Mouse (Mus musculus) heart, embryonic 13.5 days (tissue): Measurements from ENCODE around the gene Pakap. TPM values are rescaled to one million over a fixed set of nuclear protein-coding genes. Genes with fewer than 3 reads are reported as not detected.

Experiments
- ATAC-seq: fragments of 200-750 bp; cut with Nextera tagmentation; 2 replicates; pipeline ENCODE4 v1.8.0; 2017; ENCODE audit warnings: moderate TSS enrichment; ENCODE audit not compliant: insufficient number of reproducible peaks, low FRiP score, low TSS enrichment; ENCODE audit errors: extremely low read depth
- H3K27ac ChIP-seq: fragments of 300-500 bp; sonication (generic); replicated peaks from 2 replicates; pipeline ENCODE4 v1.5.1; 2015; ENCODE audit warnings: moderate library complexity, mild to moderate bottlenecking, inconsistent platforms
- H3K27me3 ChIP-seq: fragments of 300-500 bp; sonication (generic); replicated peaks from 2 replicates; pipeline ENCODE4 v1.6.1; 2015; ENCODE audit warnings: mild to moderate bottlenecking, inconsistent platforms
- H3K36me3 ChIP-seq: fragments of 300-500 bp; sonication (generic); 2 replicates; pipeline ENCODE4 v1.6.1; 2015; ENCODE audit warnings: mild to moderate bottlenecking, inconsistent platforms
- H3K4me1 ChIP-seq: fragments of 300-500 bp; sonication (generic); 2 replicates; pipeline ENCODE4 v1.6.1; 2015; ENCODE audit warnings: inconsistent platforms
- H3K4me2 ChIP-seq: fragments of 300-500 bp; sonication (generic); 2 replicates; pipeline ENCODE4 v1.6.1; 2015; ENCODE audit warnings: inconsistent platforms, mild to moderate bottlenecking, moderate library complexity
- H3K4me3 ChIP-seq: fragments of 300-500 bp; sonication (generic); 2 replicates; pipeline ENCODE4 v1.5.1; 2015; ENCODE audit warnings: moderate library complexity, mild to moderate bottlenecking, inconsistent platforms
- H3K9ac ChIP-seq: fragments of 300-500 bp; sonication (generic); 2 replicates; pipeline ENCODE4 v1.6.1; 2015; ENCODE audit warnings: inconsistent platforms, mild to moderate bottlenecking, moderate library complexity
- H3K9me3 ChIP-seq: fragments of 300-500 bp; sonication (generic); 2 replicates; pipeline ENCODE4 v1.6.1; 2016; ENCODE audit warnings: inconsistent platforms
- WGBS: fragments of 180-500 bp; shearing (Covaris S2); methylation state at CpG from one replicate; pipeline ENCODE4 v1.1.7; 2015; ENCODE audit warnings: mixed read lengths; 5-methylcytosine and 5-hydroxymethylcytosine counted together
- polyA plus RNA-seq: library from polyadenylated mRNA; unstranded; fragments of >200 nt; fragmentation: Nextera tagmentation; extraction: Ambion mirVana; gene quantifications from 2 replicates; pipeline ENCODE4 v1.2.1, GENCODE M21; 2015

The Pakap gene
- polyA plus RNA-seq, 1 experiment from 2014 or later, result 49.3 TPM

GRCm38 (mm10) chr4:57771558-57772219 is 203.7 kb downstream of the Pakap start:
- 73% methylated on average over 2 of the region's 2 CpGs for WGBS
- peak overlapping the region; percentile 70; the same call in 1 of the 2 replicates for H3K27ac ChIP-seq

DNA sequence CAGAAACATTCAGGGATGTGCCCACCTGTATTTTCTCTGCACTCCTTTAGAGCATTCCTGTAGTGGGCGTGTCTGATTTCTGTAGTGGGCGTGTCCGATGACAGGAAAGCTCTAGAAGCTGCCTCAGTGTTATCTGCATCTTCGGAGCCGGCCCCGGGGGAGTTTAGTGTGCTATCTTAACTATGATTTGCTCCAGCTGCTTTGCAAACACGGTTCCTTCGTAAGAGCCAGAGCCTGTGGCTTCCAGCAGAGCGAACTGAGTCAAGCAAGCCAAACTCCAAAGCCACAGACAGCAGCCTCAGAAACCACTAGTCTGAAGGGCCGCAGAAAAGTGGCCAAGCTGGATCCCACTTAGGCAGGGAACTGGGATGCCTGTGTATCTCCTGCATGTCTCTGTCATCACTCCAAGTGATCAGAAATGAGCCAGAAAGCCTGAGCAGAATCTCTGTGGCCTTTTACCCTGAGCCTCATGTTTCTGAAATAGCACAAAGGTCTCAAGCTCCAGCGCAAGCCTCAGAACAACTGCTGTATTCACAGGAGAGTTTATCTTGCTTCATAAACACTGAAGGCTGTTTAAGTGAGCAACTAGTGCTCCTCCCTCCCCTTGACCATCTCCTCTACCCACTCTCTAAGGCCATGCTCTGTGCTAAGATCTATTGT is 205.0 kb downstream of the Pakap start:
- no peak for ATAC-seq
- WGBS, result 8% methylated on average over 11 of the region's 11 CpGs

More at GRCm38 (mm10) chr4:57771558-57772219, 203.7 kb downstream of the Pakap start:
- Histone ChIP-seq H3K27me3 (no peaks in the 10 kb centered on the region), H3K4me1 (peaks cover 55% of the 10 kb centered on the region), H3K9me3 (no peaks in the 10 kb centered on the region), H3K36me3 (no peaks in the 10 kb centered on the region), H3K4me3 (no peak overlapping the region), H3K4me2 (no peak overlapping the region), H3K9ac (no peak overlapping the region; the same call in 1 of the 2 replicates)
- no peak; the same call in 1 of the 2 replicates for ATAC-seq

GRCm38 (mm10) chr4:57774517-57774916 is 206.5 kb downstream of the Pakap start:
- peak overlapping the region; percentile 58 for H3K27ac ChIP-seq
- WGBS, result 37% methylated on average over 4 of the region's 4 CpGs
- H3K9me3 ChIP-seq, result no peaks in the 10 kb centered on the region
- no peaks in the 10 kb centered on the region for H3K27me3 ChIP-seq
- H3K9ac ChIP-seq, result no peak overlapping the region
- no peaks in the 10 kb centered on the region for H3K36me3 ChIP-seq
- no peak overlapping the region for H3K4me2 ChIP-seq
- no peak overlapping the region for H3K4me3 ChIP-seq
- no peak for ATAC-seq
- H3K4me1 ChIP-seq, result peaks cover 47% of the 10 kb centered on the region

More for the DNA sequence above, 205.0 kb downstream of the Pakap start:
- no peaks in the 10 kb centered on the region for H3K27me3 ChIP-seq
- H3K4me3 ChIP-seq, result no peak overlapping the region
- peaks cover 55% of the 10 kb centered on the region for H3K4me1 ChIP-seq
- peak overlapping the region; percentile 70 for H3K27ac ChIP-seq
- H3K4me2 ChIP-seq, result peak overlapping the region; percentile 24
- no peaks in the 10 kb centered on the region for H3K36me3 ChIP-seq
- H3K9ac ChIP-seq, result no peak overlapping the region
- no peaks in the 10 kb centered on the region for H3K9me3 ChIP-seq

DNA sequence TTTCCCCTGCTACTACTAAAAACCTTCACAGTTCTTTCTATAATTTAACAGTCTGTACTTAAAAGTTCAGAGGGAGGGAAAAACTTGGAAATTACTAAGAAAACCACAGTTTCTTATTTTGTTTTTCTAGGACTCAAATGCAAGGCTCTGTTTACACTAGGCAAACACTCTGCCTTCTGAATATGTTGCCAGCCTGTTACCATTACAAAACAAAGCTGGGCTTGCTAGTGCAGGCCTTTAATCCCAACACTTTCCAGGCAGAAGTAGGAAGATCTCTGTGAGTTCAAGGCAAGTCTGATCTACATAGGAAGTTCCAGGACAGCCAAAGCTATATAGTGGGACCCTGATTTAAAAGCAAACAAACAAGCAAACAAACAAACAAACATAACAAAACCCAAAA is 207.6 kb downstream of the Pakap start:
- no peak overlapping the region for H3K9ac ChIP-seq
- peaks cover 43% of the 10 kb centered on the region for H3K4me1 ChIP-seq
- H3K4me3 ChIP-seq, result no peak overlapping the region
- ATAC-seq, result no peak
- H3K4me2 ChIP-seq, result no peak overlapping the region
- no peak overlapping the region for H3K27ac ChIP-seq
- no peaks in the 10 kb centered on the region for H3K9me3 ChIP-seq
- H3K27me3 ChIP-seq, result no peaks in the 10 kb centered on the region
- no peaks in the 10 kb centered on the region for H3K36me3 ChIP-seq

GRCm38 (mm10) chr4:57780403-57780802 is 212.4 kb downstream of the Pakap start:
- Histone ChIP-seq H3K9me3 (no peaks in the 10 kb centered on the region), H3K4me3 (no peak overlapping the region), H3K4me1 (peaks cover 55% of the 10 kb centered on the region), H3K4me2 (no peak overlapping the region), H3K36me3 (no peaks in the 10 kb centered on the region), H3K9ac (no peak overlapping the region), H3K27me3 (no peaks in the 10 kb centered on the region), H3K27ac (no peak overlapping the region)
- ATAC-seq, result no peak
- 19% methylated on average over 4 of the region's 4 CpGs for WGBS

DNA sequence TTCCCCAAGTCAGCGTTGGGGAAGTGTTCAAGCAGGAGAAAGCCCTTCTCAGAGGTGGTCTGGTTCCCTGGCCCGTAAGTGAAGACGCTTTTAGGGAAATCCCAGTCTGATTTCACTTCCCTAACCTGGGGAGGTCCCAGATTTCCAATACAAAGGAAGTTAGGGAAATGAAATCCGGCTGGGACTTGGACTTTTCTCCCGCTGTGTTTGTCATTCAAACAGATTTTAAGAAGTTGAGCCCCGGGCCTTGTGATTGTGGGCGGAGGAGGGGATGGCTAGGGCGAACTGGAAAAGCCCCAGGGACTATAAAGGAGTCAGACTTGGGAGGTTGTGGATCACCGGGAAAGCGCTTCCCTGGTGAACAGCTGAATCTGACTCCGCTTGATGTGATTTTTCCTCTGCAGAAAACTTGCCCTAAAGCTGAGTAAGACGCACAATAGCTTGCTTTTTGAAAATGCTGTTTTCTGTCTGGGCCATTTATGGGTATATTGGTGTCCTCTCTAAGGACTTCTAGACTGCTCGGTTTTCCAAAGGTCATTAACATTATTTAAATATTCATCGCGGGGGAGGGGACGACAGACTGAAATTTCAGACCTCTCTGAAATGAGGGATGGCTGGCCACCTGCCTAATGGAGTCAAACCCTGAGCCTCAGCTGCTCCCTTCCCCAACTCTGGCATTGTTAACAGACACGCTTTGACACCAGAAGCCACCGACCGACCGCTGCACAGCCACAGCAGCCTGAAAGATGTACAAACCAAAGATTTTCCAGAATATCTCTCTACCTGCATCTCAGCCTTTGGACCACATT is 213.1 kb downstream of the Pakap start:
- H3K27me3 ChIP-seq, result no peaks in the 10 kb centered on the region
- ATAC-seq, result no peak
- 23% methylated on average over 20 of the region's 20 CpGs for WGBS
- no peak overlapping the region for H3K27ac ChIP-seq
- H3K4me1 ChIP-seq, result peaks cover 50% of the 10 kb centered on the region
- no peak overlapping the region for H3K4me3 ChIP-seq
- no peak overlapping the region for H3K9ac ChIP-seq
- H3K9me3 ChIP-seq, result no peaks in the 10 kb centered on the region
- peak overlapping the region; percentile 3 for H3K4me2 ChIP-seq
- no peaks in the 10 kb centered on the region for H3K36me3 ChIP-seq

DNA sequence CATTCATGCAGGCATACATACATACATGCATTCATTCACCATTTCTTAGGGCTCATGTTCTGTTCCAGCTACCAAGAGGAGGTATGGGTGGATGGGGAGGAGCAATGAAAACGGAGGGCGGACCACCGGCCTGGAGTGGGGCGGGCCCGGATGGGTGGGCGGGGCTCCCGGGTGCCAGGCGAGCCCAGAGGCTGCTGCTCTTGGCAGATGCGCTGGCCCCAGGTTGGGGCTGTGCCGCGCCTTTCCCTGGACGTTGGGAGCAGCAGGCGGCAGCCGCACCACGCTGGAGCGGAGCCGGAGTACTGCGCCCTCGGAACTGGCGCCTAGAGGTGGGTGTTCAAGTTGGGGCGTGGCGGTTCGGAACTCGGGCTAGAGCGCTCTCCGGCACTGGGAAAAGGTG is 214.0 kb downstream of the Pakap start:
- Histone ChIP-seq H3K36me3 (no peaks in the 10 kb centered on the region), H3K4me1 (peaks cover 49% of the 10 kb centered on the region), H3K4me2 (peak overlapping the region; percentile 79), H3K9ac (peak overlapping the region; percentile 79), H3K27me3 (no peaks in the 10 kb centered on the region), H3K4me3 (peak overlapping the region; percentile 55), H3K9me3 (no peaks in the 10 kb centered on the region), H3K27ac (no peak overlapping the region)
- ATAC-seq, result peak; percentile 66; the same call in 1 of the 2 replicates
- WGBS, result under 1% methylated on average over 26 of the region's 26 CpGs

DNA sequence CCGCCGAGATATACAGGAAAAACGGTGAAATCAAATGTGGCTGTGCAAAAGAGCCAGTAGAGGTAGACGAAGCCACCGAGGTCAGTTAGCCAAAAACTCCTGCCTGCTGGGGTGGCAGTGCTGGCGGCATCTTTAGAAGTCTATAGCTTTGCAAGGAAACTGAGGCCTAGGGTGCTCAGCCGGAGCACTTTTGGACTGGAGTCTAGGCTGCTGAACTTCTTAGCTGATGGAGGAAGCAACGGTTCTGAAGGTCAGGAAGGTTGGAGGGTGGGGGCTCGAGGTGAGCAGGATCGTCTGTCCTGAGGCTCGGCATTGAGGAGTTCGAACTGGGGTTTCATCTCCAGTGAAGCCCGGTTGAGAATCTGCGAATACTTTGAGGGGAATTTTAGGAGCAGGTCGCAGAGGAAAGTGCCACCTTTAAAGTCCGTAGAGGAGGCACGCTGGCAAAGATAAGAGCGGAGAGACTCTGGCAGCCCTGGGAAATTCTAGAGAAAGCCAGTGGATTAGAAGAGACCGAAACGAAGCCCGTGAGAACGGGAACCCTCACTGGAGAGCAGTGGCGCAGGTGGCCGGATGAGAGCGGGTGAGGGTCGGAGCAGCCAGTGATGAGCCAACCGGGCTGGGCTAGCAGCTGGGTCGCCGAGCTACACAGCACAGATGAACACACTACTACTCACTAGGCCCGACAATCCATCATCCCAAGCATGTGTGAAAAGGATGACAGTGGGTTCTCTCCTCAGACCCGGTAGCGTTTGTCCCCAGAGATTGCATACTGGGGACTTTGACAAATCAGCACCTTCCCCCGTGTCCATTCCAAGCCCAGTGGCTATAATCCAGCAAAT is 214.8 kb downstream of the Pakap start:
- Histone ChIP-seq H3K4me1 (peaks cover 49% of the 10 kb centered on the region), H3K9ac (peak overlapping the region; percentile 79), H3K4me3 (peak overlapping the region; percentile 55), H3K4me2 (peak overlapping the region; percentile 79), H3K36me3 (peaks cover 5% of the 10 kb centered on the region), H3K27me3 (no peaks in the 10 kb centered on the region), H3K27ac (peak overlapping the region; percentile 13), H3K9me3 (no peaks in the 10 kb centered on the region)
- ATAC-seq, result 0 out of 2 replicates have a peak, but pooled peaks have one; percentile 15
- 6% methylated on average over 33 of the region's 33 CpGs for WGBS

DNA sequence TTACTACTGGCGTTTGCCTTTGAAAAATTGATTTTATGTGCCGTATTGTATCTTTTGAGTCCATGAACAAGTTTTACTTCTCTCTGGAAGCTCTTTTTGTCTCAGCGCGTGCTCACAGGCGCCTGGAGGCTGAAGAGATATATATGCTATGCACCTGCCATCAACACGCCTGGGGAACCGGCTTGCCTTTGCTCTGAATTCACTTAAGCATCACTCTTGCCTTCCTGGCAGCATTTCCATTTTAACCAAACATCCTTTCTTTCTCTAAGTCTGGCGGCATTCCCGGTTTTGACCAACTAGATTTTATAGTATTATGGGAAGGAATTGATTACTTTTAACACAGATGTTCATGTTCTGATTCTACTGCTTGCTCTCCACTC is 215.4 kb downstream of the Pakap start:
- peaks cover 5% of the 10 kb centered on the region for H3K36me3 ChIP-seq
- H3K9ac ChIP-seq, result peak overlapping the region; percentile 79
- WGBS, result 33% methylated on average over 9 of the region's 9 CpGs
- peak overlapping the region; percentile 79 for H3K4me2 ChIP-seq
- H3K27me3 ChIP-seq, result no peaks in the 10 kb centered on the region
- peak overlapping the region; percentile 55 for H3K4me3 ChIP-seq
- H3K9me3 ChIP-seq, result no peaks in the 10 kb centered on the region
- ATAC-seq, result no peak
- peaks cover 49% of the 10 kb centered on the region for H3K4me1 ChIP-seq
- peak overlapping the region; percentile 13; the same call in 1 of the 2 replicates for H3K27ac ChIP-seq

GRCm38 (mm10) chr4:57783853-57784600 is 216.0 kb downstream of the Pakap start:
- Histone ChIP-seq H3K4me2 (peak overlapping the region; percentile 79), H3K4me3 (peak overlapping the region; percentile 55), H3K27me3 (no peaks in the 10 kb centered on the region), H3K4me1 (peaks cover 54% of the 10 kb centered on the region), H3K36me3 (peaks cover 5% of the 10 kb centered on the region), H3K9ac (0 out of 2 replicates have a peak overlapping the region, but pooled peaks have one; percentile 79), H3K27ac (peak overlapping the region; percentile 32), H3K9me3 (no peaks in the 10 kb centered on the region)
- no peak for ATAC-seq
- 52% methylated on average over 11 of the region's 11 CpGs for WGBS
